ENCODE assay signal across 8 mouse cellular contexts in the genomic region with DNA sequence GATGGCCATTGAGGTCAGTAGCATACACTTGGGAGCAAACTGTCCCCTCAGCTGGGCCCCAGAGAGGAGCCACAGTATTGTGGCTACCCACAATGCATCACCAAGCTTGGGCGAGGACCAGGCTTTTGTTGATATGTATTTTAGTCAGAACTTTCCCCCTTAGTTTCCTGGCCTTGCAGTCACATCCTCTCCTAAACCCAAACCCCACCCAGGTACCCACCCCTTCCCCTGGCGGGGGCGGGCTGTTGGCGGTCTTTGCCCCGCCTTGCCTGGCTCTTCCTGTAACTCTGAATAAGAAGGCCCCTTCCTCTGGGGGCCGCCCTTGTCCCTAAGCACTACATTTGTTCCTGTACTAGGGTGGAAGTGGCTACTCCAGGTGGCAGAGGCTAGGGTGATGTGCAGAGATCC. TPM values are rescaled to one million over a fixed set of nuclear protein-coding genes. Genes with fewer than 3 reads are reported as not detected.
DNase-seq lines count a peak whose midpoint lies in the region; ATAC-seq and TF ChIP-seq lines count a peak whose summit lies in the region.

No protein-coding gene starts in this region.

- H3K36me3 ChIP-seq in kidney, adult 2 months (ENCODE audit: control insufficient read depth, insufficient read depth, low read length) = no peaks in the 10 kb centered on the region; the same call in 1 of the 2 replicates
- H3K36me3 ChIP-seq in midbrain, embryonic 10.5 days = no peaks in the 10 kb centered on the region

- no peaks in the 10 kb centered on the region for H3K9me3 ChIP-seq in midbrain, embryonic 10.5 days (replicated peaks)

- no peak for TF ChIP-seq POLR2A in kidney, adult 2 months (IDR thresholded peaks at IDR 0.05; ENCODE audit: low read depth, low read length)

- H3K27ac ChIP-seq in gastrocnemius, adult 2 months = peak overlapping the region; percentile 80
- peak overlapping the region; percentile 98 for H3K27ac ChIP-seq in kidney, adult 2 months (ENCODE audit: insufficient read depth, low read depth, low read length)
- H3K27ac ChIP-seq in midbrain, embryonic 10.5 days (replicated peaks) = no peak overlapping the region

- peak overlapping the region; percentile 63 for H3K4me3 ChIP-seq in gastrocnemius, adult 2 months
- H3K4me3 ChIP-seq in kidney, adult 2 months (ENCODE audit: insufficient read depth, low read depth, low read length) = peak overlapping the region; percentile 39
- no peak overlapping the region for H3K4me3 ChIP-seq in midbrain, embryonic 10.5 days

- 60% methylated on average over 6 of the region's 6 CpGs for WGBS in kidney, adult 2 months
- 37% methylated on average over 6 of the region's 6 CpGs for WGBS in midbrain, embryonic 10.5 days

- no peaks in the 10 kb centered on the region for H3K27me3 ChIP-seq in kidney, adult 2 months (replicated peaks; ENCODE audit: control insufficient read depth, insufficient read depth, low read length)
- peaks cover 85% of the 10 kb centered on the region for H3K27me3 ChIP-seq in midbrain, embryonic 10.5 days (ENCODE audit: low read depth, poor library complexity, severe bottlenecking)

- peak; percentile 86 for DNase-seq in MEL-GATA-1-ER (ENCODE audit: extremely low read depth, low read depth)
- peak; percentile 62 for DNase-seq in gastrocnemius, adult 2 months
- peak; percentile 86 for DNase-seq in kidney, adult 2 months
- peak; percentile 90 for DNase-seq in lung, postnatal 10 days
- peak; percentile 90 to 95 for DNase-seq in thymus, adult 18-20 months
- no peak for DNase-seq in left cerebral cortex, postnatal 25 days (ENCODE audit: low spot score in 2 of 2)
- DNase-seq in midbrain, embryonic 10.5 days (ENCODE audit: low spot score) = no peak

- no peak for ATAC-seq in frontal cortex, adult (ENCODE audit: low TSS enrichment)

- intact Hi-C loops in gastrocnemius, adult 2 months (cut with DNase I) = no loop called here
- intact Hi-C loops in left cerebral cortex, postnatal 25 days (cut with DNase I) = no loop called here

- peak; percentile 26; the same call in 1 of the 2 replicates for TF ChIP-seq CTCF in gastrocnemius, adult 2 months (IDR thresholded peaks at IDR 0.05)
- TF ChIP-seq CTCF in kidney, adult 2 months (conservative IDR thresholded peaks at IDR 0.05; ENCODE audit: insufficient read depth, insufficient read length, low read depth, low read length) = no peak

- H3K4me1 ChIP-seq in kidney, adult 2 months (ENCODE audit: control insufficient read depth, insufficient read depth, low read length) = peaks cover 36% of the 10 kb centered on the region
- peaks cover 31% of the 10 kb centered on the region for H3K4me1 ChIP-seq in midbrain, embryonic 10.5 days

RNA-seq across cellular contexts. Expression of gene Sigirr, which starts 3.7 kb away (rescaled TPM):
- 1 to 10 TPM; 1.7 TPM for total RNA-seq in gastrocnemius, adult 2 months (2021)
- 102 and 110 TPM in 2 replicates for polyA plus RNA-seq in kidney, adult 2 months (2012; rRNA removed)
- total RNA-seq in left cerebral cortex, postnatal 25 days (2021) = 1 to 10 TPM; 2.9 to 3.2 TPM
- polyA plus RNA-seq in midbrain, embryonic 10.5 days (2016; fragmentation: Nextera tagmentation; extraction: Ambion mirVana) = 2.3 and 2.5 TPM in 2 replicates

RNA-seq across cellular contexts. Expression of gene Pkp3, which starts 18.6 kb away (rescaled TPM):
- not detected for total RNA-seq in gastrocnemius, adult 2 months (2021)
- 17.0 and 19.8 TPM in 2 replicates for polyA plus RNA-seq in kidney, adult 2 months (2012; rRNA removed)
- under 1 TPM in 1 of 2 experiments, not detected in 1; 0.21 TPM for total RNA-seq in left cerebral cortex, postnatal 25 days (2021)
- 1.8 and 2.0 TPM in 2 replicates for polyA plus RNA-seq in midbrain, embryonic 10.5 days (2016; fragmentation: Nextera tagmentation; extraction: Ambion mirVana)

RNA-seq across cellular contexts. Expression of gene Ano9, which starts 21.0 kb away (rescaled TPM):
- total RNA-seq in gastrocnemius, adult 2 months (2021) = not detected
- polyA plus RNA-seq in kidney, adult 2 months (2012; rRNA removed) = 5.4 and 7.3 TPM in 2 replicates
- not detected for total RNA-seq in left cerebral cortex, postnatal 25 days (2021)
- polyA plus RNA-seq in midbrain, embryonic 10.5 days (2016; fragmentation: Nextera tagmentation; extraction: Ambion mirVana) = 0.07 and 0.16 TPM in 2 replicates

RNA-seq across cellular contexts. Expression of gene Ptdss2, which starts 25.5 kb away (rescaled TPM):
- total RNA-seq in gastrocnemius, adult 2 months (2021) = 10 to 100 TPM; 19.5 to 20.5 TPM
- 65.1 and 71.5 TPM in 2 replicates for polyA plus RNA-seq in kidney, adult 2 months (2012; rRNA removed)
- 10 to 100 TPM; 47.3 to 53.6 TPM for total RNA-seq in left cerebral cortex, postnatal 25 days (2021)
- polyA plus RNA-seq in midbrain, embryonic 10.5 days (2016; fragmentation: Nextera tagmentation; extraction: Ambion mirVana) = 86.5 and 94.7 TPM in 2 replicates

RNA-seq across cellular contexts. Expression of gene B4galnt4, which starts 35.7 kb away (rescaled TPM):
- under 1 TPM; 0.17 to 0.18 TPM for total RNA-seq in gastrocnemius, adult 2 months (2021)
- polyA plus RNA-seq in kidney, adult 2 months (2012; rRNA removed) = 0.16 and 0.44 TPM in 2 replicates
- total RNA-seq in left cerebral cortex, postnatal 25 days (2021) = 10 to 100 TPM; 79.6 to 84.3 TPM
- polyA plus RNA-seq in midbrain, embryonic 10.5 days (2016; fragmentation: Nextera tagmentation; extraction: Ambion mirVana) = 26.8 and 29.4 TPM in 2 replicates

Comparison
In these comparisons a context has a peak if more than half of its experiments do, and no peak if none do; other contexts are left out.
1. DNase-seq: peak in MEL-GATA-1-ER (single experiment), gastrocnemius, adult 2 months (single experiment), kidney, adult 2 months (single experiment), lung, postnatal 10 days (single experiment) and thymus, adult 18-20 months (2 of 2); none in left cerebral cortex, postnatal 25 days (0 of 2) and midbrain, embryonic 10.5 days (single experiment).